Mouse (Mus musculus) forebrain, postnatal 0 days (tissue): Measurements from ENCODE around the gene Hist1h2af. TPM values are rescaled to one million over a fixed set of nuclear protein-coding genes. Genes with fewer than 3 reads are reported as not detected.
A peak's percentile ranks its signal among the peaks of the same experiment; 100 is the strongest.
"Not testable (repeated sequence)": the region's sequence is repeated elsewhere in the genome, so short reads cannot be mapped to it uniquely, and the experiment has no call there.

ENCODE experiments used
- ATAC-seq: fragments of 200-750 bp; cut with Nextera tagmentation; 2 replicates; pipeline ENCODE4 v1.8.0; 2017; ENCODE audit warnings: mild to moderate bottlenecking, moderate library complexity
- DNase-seq: peaks from one replicate; pipeline ENCODE4 v3.0.0-alpha.2; 2015
- H3K27ac ChIP-seq: fragments of 300-500 bp; sonication (generic); 2 replicates; pipeline ENCODE4 v1.5.1; 2014; ENCODE audit warnings: low read depth, mild to moderate bottlenecking, antibody characterized with exemption, low read length, moderate library complexity, mixed read lengths
- H3K27me3 ChIP-seq: fragments of 300-500 bp; sonication (generic); 2 replicates; pipeline ENCODE4 v1.6.1; 2014; ENCODE audit warnings: mild to moderate bottlenecking, low read length, mixed read lengths; ENCODE audit not compliant: insufficient read depth
- H3K36me3 ChIP-seq: fragments of 300-500 bp; sonication (generic); 2 replicates; pipeline ENCODE4 v1.6.1; 2014; ENCODE audit warnings: mild to moderate bottlenecking, moderate library complexity; ENCODE audit not compliant: insufficient read depth
- H3K4me1 ChIP-seq: fragments of 300-500 bp; sonication (generic); 2 replicates; pipeline ENCODE4 v1.6.1; 2014; ENCODE audit warnings: antibody characterized with exemption; ENCODE audit not compliant: insufficient read depth
- H3K4me2 ChIP-seq: fragments of 300-500 bp; sonication (generic); 2 replicates; pipeline ENCODE4 v1.6.1; 2014; ENCODE audit warnings: low read depth, mild to moderate bottlenecking, moderate library complexity
- H3K4me3 ChIP-seq: fragments of 300-500 bp; sonication (generic); 2 replicates; pipeline ENCODE4 v1.5.1; 2014; ENCODE audit warnings: low read depth, low read length, mixed read lengths
- H3K9ac ChIP-seq: fragments of 300-500 bp; sonication (generic); 2 replicates; pipeline ENCODE4 v1.6.1; 2014; ENCODE audit warnings: mild to moderate bottlenecking
- H3K9me3 ChIP-seq: fragments of 300-500 bp; sonication (generic); 2 replicates; pipeline ENCODE4 v1.6.1; 2016; ENCODE audit warnings: low read length
- CTCF ChIP-seq: sonication (generic); IDR thresholded peaks from 2 replicates; pipeline ENCODE4 v1.5.1; 2016; ENCODE audit warnings: antibody characterized with exemption, control low read depth, low read depth
- WGBS: fragments of 180-500 bp; shearing (Covaris S2); extraction: QIAGEN DNeasy Blood & Tissue Kit; methylation state at CpG from one replicate; pipeline ENCODE4 v1.1.7; 2014; 5-methylcytosine and 5-hydroxymethylcytosine counted together
- polyA plus RNA-seq: library from polyadenylated mRNA; unstranded; fragments of >200 nt; fragmentation: Nextera tagmentation; extraction: Ambion mirVana; gene quantifications from 2 replicates; pipeline ENCODE4 v1.2.1, GENCODE M21; 2015
- total RNA-seq: library from RNA; depleted of rRNA; stranded (reverse); fragments of >200 nt; gene quantifications from 2 replicates; pipeline ENCODE4 v1.2.3, GENCODE M21; 2014

The Hist1h2af gene
- total and polyA plus RNA-seq, 2 experiments from 2014 or later, result 227 TPM; not detected in 1

DNA sequence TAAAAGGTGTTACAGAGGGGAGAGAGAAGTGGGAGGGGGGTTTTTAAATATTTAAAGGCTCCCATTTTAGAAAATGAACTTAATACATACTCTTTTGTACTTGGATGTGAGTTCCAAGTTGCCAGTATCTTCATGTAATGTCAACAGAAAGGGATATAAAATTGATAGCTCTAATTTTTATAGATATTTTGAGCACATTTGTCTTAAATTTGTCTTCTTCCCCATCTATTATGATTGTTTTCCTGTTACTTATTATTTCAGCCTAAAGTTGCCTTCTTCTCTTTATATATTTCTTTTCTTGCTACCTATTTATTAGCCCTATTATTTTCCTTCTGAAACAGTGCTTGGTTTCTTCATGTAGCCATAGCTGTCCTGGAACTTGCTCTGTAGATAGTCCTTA is 19.3 kb downstream of the Hist1h2af start, which contains the start of gene Hist1h1d:
Hist1h1d (plus strand) TSS at position 301 of the 400 bp plus-strand sequence.
- H3K4me2 ChIP-seq, result no peak within 1 kb of the TSS; the same call in 1 of the 2 replicates
- H3K27ac ChIP-seq, result peak within 1 kb of the TSS; percentile 82; the same call in 1 of the 2 replicates

DNA sequence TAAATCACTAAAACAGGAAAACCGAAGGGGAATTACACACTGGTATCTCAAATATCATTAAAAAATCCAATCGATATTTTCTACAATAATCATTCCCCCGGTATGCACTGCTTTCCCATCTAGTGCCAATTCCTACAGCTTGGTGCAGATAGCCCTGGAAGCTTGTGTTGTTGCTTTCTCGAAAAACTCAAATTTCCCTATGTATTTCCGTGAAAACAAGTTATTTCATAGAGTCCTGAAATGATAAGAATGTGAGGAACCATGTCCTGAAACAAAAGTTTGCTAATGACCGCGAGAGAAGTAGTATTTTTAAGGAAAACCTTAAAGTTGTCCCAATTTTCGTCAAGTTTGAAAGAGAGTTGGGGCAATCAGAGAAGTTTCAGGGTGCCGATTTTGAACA is 20.7 kb downstream of the Hist1h2af start:
- ATAC-seq (no peak), DNase-seq (peak; percentile 27)
- H3K4me3 ChIP-seq, result peak overlapping the region; percentile 51
- no peaks in the 10 kb centered on the region for H3K27me3 ChIP-seq
- peak overlapping the region; percentile 82 for H3K27ac ChIP-seq
- H3K4me1 ChIP-seq, result 0 out of 2 replicates have a peak, but pooled peaks cover 4% of the 10 kb centered on the region
- no peaks in the 10 kb centered on the region for H3K36me3 ChIP-seq
- peak overlapping the region; percentile 99 for H3K4me2 ChIP-seq
- H3K9me3 ChIP-seq, result no peaks in the 10 kb centered on the region
- TF ChIP-seq CTCF, result no peak
- peak overlapping the region; percentile 56 for H3K9ac ChIP-seq
- 18% methylated on average over 9 of the region's 9 CpGs for WGBS

More for the DNA sequence above, 19.3 kb downstream of the Hist1h2af start, which contains the start of gene Hist1h1d:
- ATAC-seq, result no peak
- H3K4me1 ChIP-seq, result 0 out of 2 replicates have a peak, but pooled peaks cover 4% of the 10 kb centered on the region
- TF ChIP-seq CTCF, result no peak
- H3K9me3 ChIP-seq, result no peaks in the 10 kb centered on the region
- no peaks in the 10 kb centered on the region for H3K36me3 ChIP-seq
- H3K27me3 ChIP-seq, result no peaks in the 10 kb centered on the region
- no peak for DNase-seq
- H3K9ac ChIP-seq, result no peak within 1 kb of the TSS
- no peak within 1 kb of the TSS for H3K4me3 ChIP-seq

DNA sequence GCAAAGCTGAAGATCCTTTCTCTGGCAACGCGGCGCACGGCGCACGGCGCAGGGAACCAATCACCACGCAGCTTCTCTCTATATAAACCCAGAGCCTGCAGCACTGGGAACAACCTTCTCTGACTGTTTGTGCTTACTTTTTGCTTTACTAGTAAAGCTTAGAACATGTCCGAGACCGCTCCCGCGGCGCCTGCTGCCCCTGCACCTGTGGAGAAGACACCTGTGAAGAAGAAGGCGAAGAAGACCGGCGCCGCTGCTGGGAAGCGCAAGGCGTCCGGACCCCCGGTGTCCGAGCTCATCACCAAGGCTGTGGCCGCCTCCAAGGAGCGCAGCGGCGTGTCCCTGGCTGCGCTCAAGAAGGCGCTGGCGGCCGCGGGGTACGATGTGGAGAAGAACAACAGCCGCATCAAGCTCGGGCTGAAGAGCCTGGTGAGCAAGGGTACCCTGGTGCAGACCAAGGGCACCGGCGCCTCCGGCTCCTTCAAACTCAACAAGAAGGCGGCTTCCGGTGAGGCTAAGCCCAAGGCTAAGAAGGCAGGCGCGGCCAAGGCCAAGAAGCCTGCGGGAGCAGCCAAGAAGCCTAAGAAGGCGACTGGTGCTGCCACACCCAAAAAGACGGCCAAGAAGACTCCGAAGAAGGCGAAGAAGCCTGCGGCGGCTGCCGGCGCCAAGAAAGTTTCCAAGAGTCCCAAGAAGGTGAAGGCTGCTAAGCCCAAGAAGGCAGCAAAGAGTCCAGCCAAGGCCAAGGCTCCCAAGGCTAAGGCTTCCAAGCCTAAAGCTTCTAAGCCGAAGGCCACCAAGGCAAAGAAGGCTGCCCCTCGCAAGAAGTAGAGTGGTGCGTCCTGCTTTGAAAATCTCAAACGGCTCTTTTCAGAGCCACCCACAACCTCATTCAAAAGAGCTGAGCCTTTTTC is 21.5 kb downstream of the Hist1h2af start:
- Histone ChIP-seq H3K4me1 (0 out of 2 replicates have a peak, but pooled peaks cover 4% of the 10 kb centered on the region), H3K36me3 (no peaks in the 10 kb centered on the region), H3K27ac (peak overlapping the region; percentile 82), H3K27me3 (no peaks in the 10 kb centered on the region), H3K4me3 (peak overlapping the region; percentile 51), H3K9ac (peak overlapping the region; percentile 56), H3K9me3 (no peaks in the 10 kb centered on the region), H3K4me2 (peak overlapping the region; percentile 99)
- WGBS, result under 1% methylated on average over 54 of the region's 54 CpGs
- ATAC-seq, result peak; percentile 86
- no peak for TF ChIP-seq CTCF
- DNase-seq, result peak; percentile 89

DNA sequence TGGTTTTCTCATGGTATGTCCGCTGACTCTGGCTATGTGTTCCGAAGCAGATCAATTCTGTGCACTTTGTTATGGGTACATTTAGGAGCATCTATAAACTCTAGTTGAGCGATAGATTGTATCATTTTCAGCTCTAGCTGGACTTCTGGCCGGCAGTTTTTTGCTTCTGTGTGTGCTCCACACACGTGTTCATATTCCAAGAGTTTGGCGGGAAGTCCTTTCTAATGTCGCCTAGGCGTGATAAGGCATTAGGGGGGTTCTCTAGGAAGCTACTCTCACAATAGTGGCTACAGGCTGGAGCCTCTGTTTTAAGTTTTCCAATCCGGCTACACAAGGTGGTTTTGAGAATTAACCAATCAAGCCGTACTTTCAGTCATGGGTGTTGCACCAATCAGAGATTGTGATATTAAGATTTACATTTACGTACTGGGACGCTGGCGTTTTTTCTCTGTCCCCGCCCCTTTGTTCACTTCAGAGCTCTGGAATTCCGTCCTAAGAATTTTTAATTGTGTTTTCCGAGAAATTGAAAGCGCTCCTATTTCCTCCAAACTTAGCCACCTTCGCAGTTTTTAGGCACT is 22.2 kb downstream of the Hist1h2af start:
- DNase-seq, result peak; percentile 92
- H3K9ac ChIP-seq, result peak overlapping the region; percentile 56
- under 1% methylated on average over 18 of the region's 18 CpGs for WGBS
- H3K9me3 ChIP-seq, result no peaks in the 10 kb centered on the region
- peak overlapping the region; percentile 51 for H3K4me3 ChIP-seq
- no peaks in the 10 kb centered on the region for H3K27me3 ChIP-seq
- peak overlapping the region; percentile 82 for H3K27ac ChIP-seq
- no peak for TF ChIP-seq CTCF
- no peaks in the 10 kb centered on the region for H3K36me3 ChIP-seq
- H3K4me1 ChIP-seq, result 0 out of 2 replicates have a peak, but pooled peaks cover 1% of the 10 kb centered on the region
- peak; percentile 75 for ATAC-seq
- peak overlapping the region; percentile 99 for H3K4me2 ChIP-seq

DNA sequence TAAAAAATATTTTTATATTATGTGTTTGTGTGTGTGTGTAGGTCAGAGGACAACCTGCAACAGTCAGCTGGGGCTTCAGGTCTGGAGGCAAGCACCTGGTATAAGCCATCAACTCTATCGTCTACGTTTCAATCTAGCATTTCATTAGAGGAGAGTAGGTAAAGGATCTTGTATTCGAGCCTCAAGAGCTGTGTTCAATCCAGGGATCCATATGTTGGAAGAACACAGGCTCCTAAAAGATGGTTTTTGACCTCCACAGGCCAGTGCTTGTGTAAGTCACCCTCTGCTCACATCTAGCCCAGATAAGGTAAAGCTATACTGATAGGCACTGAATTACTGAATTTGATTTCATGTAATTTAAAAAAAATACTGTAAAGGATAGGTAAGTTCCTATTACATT is 23.2 kb downstream of the Hist1h2af start:
- Histone ChIP-seq H3K4me1 (no peaks in the 10 kb centered on the region), H3K36me3 (no peaks in the 10 kb centered on the region), H3K27ac (no peak overlapping the region), H3K9me3 (no peaks in the 10 kb centered on the region), H3K9ac (no peak overlapping the region), H3K4me2 (no peak overlapping the region), H3K4me3 (no peak overlapping the region), H3K27me3 (no peaks in the 10 kb centered on the region)
- WGBS, result 74% methylated on average over 3 of the region's 3 CpGs
- TF ChIP-seq CTCF, result no peak
- no peak for ATAC-seq
- no peak for DNase-seq

DNA sequence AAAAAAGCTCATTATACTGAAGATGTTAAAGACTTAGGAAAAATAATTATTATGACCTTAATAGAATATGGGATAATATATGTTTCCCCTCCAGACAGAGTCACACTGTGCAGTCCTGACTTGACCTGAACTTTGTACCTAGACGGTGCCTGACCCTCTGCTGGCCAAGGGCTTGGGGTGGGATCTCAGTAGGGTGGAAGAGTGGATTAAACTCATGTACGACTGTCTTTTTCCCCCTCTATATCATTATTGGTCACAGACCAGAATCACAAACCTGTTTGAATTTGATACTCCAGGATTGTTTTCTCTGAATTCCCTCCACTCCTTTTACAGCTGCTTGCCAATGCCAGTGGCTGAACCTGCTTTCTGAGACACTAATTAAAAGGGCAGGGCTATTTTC is 27.0 kb downstream of the Hist1h2af start:
- H3K36me3 ChIP-seq, H3K9ac ChIP-seq, H3K9me3 ChIP-seq, ATAC-seq, DNase-seq, H3K4me1 ChIP-seq, H3K27ac ChIP-seq, H3K4me2 ChIP-seq, H3K27me3 ChIP-seq, H3K4me3 ChIP-seq: not testable (repeated sequence)
- 21% methylated on average over 2 of the region's 2 CpGs for WGBS

DNA sequence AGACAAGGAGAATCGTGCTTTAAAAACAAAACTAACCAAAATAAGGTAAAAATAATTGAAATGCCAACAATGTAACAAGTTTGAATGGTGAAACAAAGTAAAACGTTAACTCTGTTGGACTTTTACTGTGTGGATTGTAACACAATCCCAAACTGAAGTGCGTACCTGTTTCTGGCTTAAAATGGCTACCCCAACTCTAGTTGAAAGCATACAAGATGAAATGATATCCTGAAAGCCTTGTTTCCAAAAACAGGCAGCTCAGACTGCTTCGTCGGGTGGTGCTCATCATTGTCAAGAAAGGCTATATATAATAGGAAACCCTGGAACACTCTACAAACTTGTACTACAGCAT is 27.8 kb downstream of the Hist1h2af start:
- peak overlapping the region; percentile 74 for H3K9ac ChIP-seq
- ATAC-seq, result not testable (repeated sequence)

DNA sequence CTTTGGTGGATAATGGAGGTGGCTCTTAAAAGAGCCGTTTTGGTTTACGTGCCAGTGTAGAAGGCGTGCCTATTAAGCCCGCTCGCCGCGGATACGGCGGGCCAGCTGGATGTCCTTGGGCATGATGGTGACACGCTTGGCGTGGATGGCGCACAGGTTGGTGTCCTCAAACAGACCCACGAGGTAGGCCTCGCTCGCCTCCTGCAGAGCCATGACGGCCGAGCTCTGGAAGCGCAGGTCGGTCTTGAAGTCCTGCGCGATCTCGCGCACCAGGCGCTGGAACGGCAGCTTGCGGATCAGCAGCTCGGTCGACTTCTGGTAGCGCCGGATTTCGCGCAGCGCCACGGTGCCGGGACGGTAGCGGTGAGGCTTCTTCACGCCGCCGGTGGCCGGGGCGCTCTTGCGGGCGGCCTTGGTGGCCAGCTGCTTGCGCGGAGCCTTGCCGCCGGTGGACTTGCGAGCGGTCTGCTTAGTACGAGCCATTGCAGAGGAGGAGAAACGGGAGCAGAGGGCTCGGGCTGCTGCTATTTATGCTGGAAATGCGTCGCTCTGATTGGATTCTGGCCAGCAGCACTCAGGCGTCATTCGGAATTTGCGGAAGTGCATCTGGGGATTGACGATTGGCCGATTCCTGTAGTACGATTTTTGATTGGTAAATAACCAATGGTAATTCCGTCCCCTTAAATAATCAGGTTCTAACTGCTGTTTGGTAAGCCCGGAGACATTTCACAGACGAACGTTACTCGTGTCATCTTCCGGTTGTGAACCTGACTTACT is 28.4 kb downstream of the Hist1h2af start, which contains the start of gene Hist1h3e:
Hist1h3e (minus strand) TSS at position 487 of the 777 bp plus-strand sequence.
- peak; percentile 99 for DNase-seq
- 2% methylated on average over 47 of the region's 67 CpGs for WGBS
- H3K27ac ChIP-seq, result peak within 1 kb of the TSS; percentile 94

More for the DNA sequence above, 27.8 kb downstream of the Hist1h2af start:
- 0% methylated on average over 2 of the region's 5 CpGs for WGBS
- Histone ChIP-seq H3K4me3 (peak overlapping the region; percentile 37; the same call in 1 of the 2 replicates), H3K4me2 (peak overlapping the region; percentile 46)
- DNase-seq, H3K9me3 ChIP-seq, H3K4me1 ChIP-seq, H3K36me3 ChIP-seq, H3K27ac ChIP-seq, H3K27me3 ChIP-seq: not testable (repeated sequence)

More for the DNA sequence above, 28.4 kb downstream of the Hist1h2af start, which contains the start of gene Hist1h3e:
- not testable (repeated sequence) for H3K4me1 ChIP-seq, H3K27me3 ChIP-seq, H3K36me3 ChIP-seq, H3K9me3 ChIP-seq
- peak within 1 kb of the TSS; percentile 37 for H3K4me3 ChIP-seq
- ATAC-seq, result peak; percentile 95
- peak within 1 kb of the TSS; percentile 74 for H3K9ac ChIP-seq
- peak within 1 kb of the TSS; percentile 66 for H3K4me2 ChIP-seq
